ENCODE assay signal across 15 mouse cellular contexts in genomic region chr9:66896951-66897350, GRCm38 (mm10).
"Had no signal": no experiment of that assay in that cellular context is flagged by ENCODE, and none has a peak within 500 bp of the region (broad histone marks: within the 10 kb centered on the region; RNA-seq: fewer than 3 reads in every experiment).

No protein-coding gene starts in this region.

- H3K4me3 ChIP-seq: layer of hippocampus, adult 2 months; midbrain, embryonic 15.5 days; neural tube, embryonic 13.5 days had no signal

- H3K27me3 ChIP-seq: midbrain, embryonic 15.5 days; neural tube, embryonic 13.5 days had no signal

- H3K27ac ChIP-seq: layer of hippocampus, adult 2 months; midbrain, embryonic 15.5 days; neural tube, embryonic 13.5 days had no signal

- H3K4me1 ChIP-seq: midbrain, embryonic 15.5 days had no signal

- DNase-seq: kidney, adult 18-20 months; kidney, postnatal 10 days; kidney, postnatal 4 days; left cerebral cortex, postnatal 4 days; lung, adult 2 months; lung, postnatal 36 days; right cerebral cortex, adult 18-20 months; right cerebral cortex, postnatal 25 days; thymus, adult 18-20 months; thymus, postnatal 14 days had no signal

- H3K36me3 ChIP-seq: midbrain, embryonic 15.5 days; neural tube, embryonic 13.5 days had no signal

- ATAC-seq: lung, postnatal 0 days; midbrain, embryonic 15.5 days had no signal

- H3K9ac ChIP-seq: midbrain, embryonic 15.5 days; neural tube, embryonic 13.5 days had no signal

- H3K9me3 ChIP-seq: midbrain, embryonic 15.5 days; neural tube, embryonic 13.5 days had no signal

- H3K4me2 ChIP-seq: midbrain, embryonic 11.5 days; midbrain, embryonic 15.5 days; neural tube, embryonic 13.5 days had no signal
